Mouse (Mus musculus) ES-Bruce4 (cell line): ENCODE measurements at regions not wholly inside any gene's neighbourhood (a gene's known extent, or its start where the extent isn't known, plus 50 kb on each side); places are given as distances from the start of the nearest gene placed in this dataset.
A peak's percentile ranks its signal among the peaks of the same experiment; 100 is the strongest.

Source experiments
- H3K27ac ChIP-seq: 2 replicates; pipeline ENCODE4 v1.5.1; 2012; ENCODE audit warnings: low read length, inconsistent platforms; ENCODE audit not compliant: insufficient read depth
- H3K27me3 ChIP-seq: 2 replicates; pipeline ENCODE4 v1.6.1; 2012; ENCODE audit warnings: mild to moderate bottlenecking, low read length, inconsistent platforms; ENCODE audit not compliant: control insufficient read depth, poor library complexity, insufficient read depth, severe bottlenecking
- H3K36me3 ChIP-seq: 2 replicates; pipeline ENCODE4 v1.6.1; 2012; ENCODE audit warnings: inconsistent platforms, mild to moderate bottlenecking, low read length, moderate library complexity; ENCODE audit not compliant: control insufficient read depth, poor library complexity, insufficient read depth, severe bottlenecking
- H3K4me1 ChIP-seq: one replicate; pipeline ENCODE4 v1.8.1; 2011; ENCODE audit warnings: low read length; ENCODE audit not compliant: control insufficient read depth, insufficient read depth
- H3K4me3 ChIP-seq: 2 replicates; pipeline ENCODE4 v1.5.1; 2011; ENCODE audit warnings: low read depth, mild to moderate bottlenecking, low read length
- H3K9ac ChIP-seq: 2 replicates; pipeline ENCODE4 v1.6.1; 2012; ENCODE audit warnings: low read depth, mild to moderate bottlenecking, inconsistent platforms; ENCODE audit not compliant: poor library complexity, severe bottlenecking
- H3K9me3 ChIP-seq: replicated peaks from 2 replicates; pipeline ENCODE4 v1.6.1; 2012; ENCODE audit warnings: mild to moderate bottlenecking, low read length, inconsistent platforms; ENCODE audit not compliant: control insufficient read depth, poor library complexity, insufficient read depth, severe bottlenecking
- CTCF ChIP-seq: IDR thresholded peaks from one replicate; pipeline ENCODE4 v1.8.1; 2011; ENCODE audit warnings: low read depth, low read length
- EP300 ChIP-seq: IDR thresholded peaks from 2 replicates; pipeline ENCODE4 v1.6.1; 2011; ENCODE audit warnings: low read depth, low read length; ENCODE audit not compliant: insufficient read depth
- POLR2A ChIP-seq: IDR thresholded peaks from one replicate; pipeline ENCODE4 v1.8.1; 2011; ENCODE audit warnings: low read length; ENCODE audit not compliant: insufficient read depth

GRCm38 (mm10) chr10:70365504-70365903 is 74.8 kb upstream of the Fam13c start:
- H3K9ac ChIP-seq = peak overlapping the region; percentile 64
- H3K9me3 ChIP-seq = no peaks in the 10 kb centered on the region
- H3K36me3 ChIP-seq = no peaks in the 10 kb centered on the region
- peak overlapping the region; percentile 56 for H3K4me3 ChIP-seq
- H3K27ac ChIP-seq = peak overlapping the region; percentile 71
- TF ChIP-seq EP300 (0 out of 2 replicates have a peak, but pooled peaks have one; percentile 5), CTCF (no peak)
- no peaks in the 10 kb centered on the region for H3K27me3 ChIP-seq
- H3K4me1 ChIP-seq = peaks cover 7% of the 10 kb centered on the region

GRCm38 (mm10) chr10:70367866-70368265 is 72.4 kb upstream of the Fam13c start:
- H3K4me1 ChIP-seq = peaks cover 7% of the 10 kb centered on the region
- no peaks in the 10 kb centered on the region for H3K27me3 ChIP-seq
- no peaks in the 10 kb centered on the region for H3K9me3 ChIP-seq
- TF ChIP-seq CTCF = no peak
- no peak for TF ChIP-seq POLR2A
- TF ChIP-seq EP300 = no peak
- 0 out of 2 replicates have a peak overlapping the region, but pooled peaks have one; percentile 10 for H3K4me3 ChIP-seq
- H3K27ac ChIP-seq = peak overlapping the region; percentile 95
- no peaks in the 10 kb centered on the region for H3K36me3 ChIP-seq
- peak overlapping the region; percentile 5; the same call in 1 of the 2 replicates for H3K9ac ChIP-seq

- H3K4me1 ChIP-seq = peaks cover 6% of the 10 kb centered on the region
- peak overlapping the region; percentile 95 for H3K27ac ChIP-seq
- no peaks in the 10 kb centered on the region for H3K36me3 ChIP-seq
- H3K9ac ChIP-seq = peak overlapping the region; percentile 5; the same call in 1 of the 2 replicates
- H3K9me3 ChIP-seq = no peaks in the 10 kb centered on the region
- H3K27me3 ChIP-seq = no peaks in the 10 kb centered on the region
- H3K4me3 ChIP-seq = no peak overlapping the region
- TF ChIP-seq CTCF (peak; percentile 74), POLR2A (no peak), EP300 (peak; percentile 60; the same call in 1 of the 2 replicates)
Observed at GRCm38 (mm10) chr10:70368685-70369084, 71.6 kb upstream of the Fam13c start.

- H3K4me3 ChIP-seq = no peak overlapping the region
- H3K4me1 ChIP-seq = peaks cover 2% of the 10 kb centered on the region
- no peaks in the 10 kb centered on the region for H3K9me3 ChIP-seq
- no peak overlapping the region for H3K9ac ChIP-seq
- TF ChIP-seq POLR2A (no peak), EP300 (no peak), CTCF (no peak)
- no peaks in the 10 kb centered on the region for H3K27me3 ChIP-seq
- H3K27ac ChIP-seq = no peak overlapping the region
- no peaks in the 10 kb centered on the region for H3K36me3 ChIP-seq
Observed at GRCm38 (mm10) chr10:70372411-70373136, 67.7 kb upstream of the Fam13c start.

GRCm38 (mm10) chr10:70373207-70373606 is 67.1 kb upstream of the Fam13c start:
- Histone ChIP-seq H3K36me3 (no peaks in the 10 kb centered on the region), H3K4me1 (peaks cover 2% of the 10 kb centered on the region), H3K9me3 (no peaks in the 10 kb centered on the region), H3K27me3 (no peaks in the 10 kb centered on the region), H3K27ac (no peak overlapping the region), H3K9ac (no peak overlapping the region), H3K4me3 (no peak overlapping the region)
- no peak for TF ChIP-seq POLR2A

- TF ChIP-seq CTCF (no peak), EP300 (no peak), POLR2A (no peak)
- Histone ChIP-seq H3K9me3 (no peaks in the 10 kb centered on the region), H3K4me1 (peaks cover 4% of the 10 kb centered on the region), H3K36me3 (no peaks in the 10 kb centered on the region), H3K9ac (no peak overlapping the region), H3K27ac (no peak overlapping the region), H3K27me3 (no peaks in the 10 kb centered on the region), H3K4me3 (no peak overlapping the region)
Observed at GRCm38 (mm10) chr10:70373836-70374235, 66.4 kb upstream of the Fam13c start.
